Mouse (Mus musculus): ENCODE data around the gene Sun2.
A peak's percentile ranks its signal among the peaks of the same experiment; 100 is the strongest.

Sun2 gene

DNA sequence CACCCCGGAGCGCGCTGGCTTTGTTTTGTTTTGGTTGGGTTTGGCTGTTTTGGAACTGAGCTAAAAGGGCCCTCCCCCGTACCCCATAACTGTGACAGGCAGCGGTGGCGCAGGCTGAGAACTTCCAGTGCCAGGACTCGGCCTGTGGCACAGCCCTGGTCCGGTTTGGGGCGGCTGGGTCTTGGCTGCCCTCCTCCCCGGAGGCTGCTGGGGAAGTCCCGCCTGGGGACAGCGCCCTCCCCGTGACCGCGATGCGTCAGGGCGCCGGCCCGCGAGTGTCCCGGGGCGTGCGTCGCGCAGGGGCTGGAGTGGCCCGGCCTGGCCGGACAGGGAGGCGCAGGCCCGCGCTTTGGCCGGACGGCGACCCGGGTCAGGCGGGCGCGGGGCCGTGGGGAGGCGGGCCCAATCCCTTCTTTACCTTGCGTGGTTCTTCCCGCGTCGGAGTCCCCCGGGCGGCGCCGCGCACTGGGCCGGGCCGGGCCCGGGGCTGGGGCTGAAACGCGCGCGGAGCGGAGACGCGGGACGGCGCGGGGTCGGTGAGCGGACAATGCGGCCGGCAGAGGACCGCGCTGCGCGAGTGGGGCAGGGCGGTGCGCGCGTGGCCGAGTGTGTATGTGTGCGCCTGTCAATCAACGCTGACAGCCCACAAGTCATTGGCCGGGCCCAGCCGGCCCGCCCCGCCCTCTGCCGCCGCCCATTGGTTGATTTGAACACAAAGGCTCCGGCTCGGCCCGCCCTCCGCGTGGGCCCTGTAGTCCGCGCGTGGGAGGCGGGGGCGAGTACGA, at the start of gene Sun2:
Gene Sun2 (minus strand): TSS at position 616 of the 785 bp plus-strand sequence.
- DNase-seq (ENCODE audit: extremely low spot score, low read depth, low spot score), result no peak

DNA sequence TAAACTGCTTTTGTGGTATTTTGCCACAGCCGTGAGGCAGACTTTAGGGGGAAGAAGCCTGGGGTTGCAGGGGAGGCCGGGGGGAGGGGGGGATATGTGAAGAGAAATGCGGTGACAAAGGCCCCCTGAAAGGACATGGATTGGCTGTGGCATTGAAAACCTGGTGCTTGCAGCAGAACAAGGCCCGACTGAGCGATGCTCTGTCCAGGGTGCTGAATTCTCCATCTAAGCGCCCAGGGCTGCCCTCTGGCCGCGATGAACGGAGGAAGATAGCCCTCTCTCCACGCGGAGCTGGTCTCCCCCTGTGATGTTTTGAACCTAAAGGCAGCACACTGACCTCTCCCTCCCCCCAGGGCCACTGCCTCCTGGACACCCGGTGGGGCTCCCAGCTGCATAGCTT, 49.2 kb upstream of the Sun2 start:
- DNase-seq (ENCODE audit: extremely low spot score, low read depth, low spot score), result peak; percentile 60

DNA sequence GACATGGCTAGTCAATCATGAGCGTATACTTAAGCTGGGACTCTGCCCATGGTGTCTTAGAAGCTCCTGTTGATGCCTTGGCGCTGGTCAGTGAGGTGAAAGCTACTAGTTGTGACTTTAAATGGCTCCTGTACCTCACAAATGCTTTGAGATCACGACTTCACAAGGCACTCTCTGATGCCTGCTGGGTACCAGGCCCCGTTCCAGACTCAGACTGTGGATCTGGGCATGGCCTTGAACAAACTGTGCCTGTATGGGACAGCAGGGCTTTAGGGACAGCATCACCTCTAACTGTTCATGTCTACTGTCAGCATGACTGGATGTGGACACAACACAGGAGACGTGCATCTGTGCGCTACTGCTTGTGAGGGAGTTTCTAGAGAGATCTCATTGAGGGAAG, 48.6 kb upstream of the Sun2 start:
- DNase-seq (ENCODE audit: extremely low spot score, low read depth, low spot score), result no peak

DNA sequence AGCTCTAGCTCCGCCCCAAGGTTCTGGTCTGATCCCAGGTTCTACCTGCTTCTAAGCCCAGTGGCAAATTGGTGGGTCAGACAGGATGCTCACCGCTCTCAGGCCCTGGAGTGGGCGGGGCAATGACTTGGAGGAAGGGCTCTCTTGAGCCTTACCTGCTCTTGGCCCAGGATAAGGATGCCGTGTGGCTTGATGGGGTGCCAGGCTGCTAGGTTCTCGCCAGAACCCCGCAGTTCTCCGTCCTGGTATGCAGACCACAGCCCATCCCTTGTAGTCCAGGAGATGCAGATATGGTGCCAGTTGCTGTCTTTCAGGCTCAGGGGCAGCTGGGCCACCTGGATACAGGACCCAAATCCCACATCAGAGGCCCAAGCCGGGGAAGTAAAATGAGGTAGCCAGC, 47.8 kb upstream of the Sun2 start:
- DNase-seq (ENCODE audit: extremely low spot score, low read depth, low spot score), result no peak

DNA sequence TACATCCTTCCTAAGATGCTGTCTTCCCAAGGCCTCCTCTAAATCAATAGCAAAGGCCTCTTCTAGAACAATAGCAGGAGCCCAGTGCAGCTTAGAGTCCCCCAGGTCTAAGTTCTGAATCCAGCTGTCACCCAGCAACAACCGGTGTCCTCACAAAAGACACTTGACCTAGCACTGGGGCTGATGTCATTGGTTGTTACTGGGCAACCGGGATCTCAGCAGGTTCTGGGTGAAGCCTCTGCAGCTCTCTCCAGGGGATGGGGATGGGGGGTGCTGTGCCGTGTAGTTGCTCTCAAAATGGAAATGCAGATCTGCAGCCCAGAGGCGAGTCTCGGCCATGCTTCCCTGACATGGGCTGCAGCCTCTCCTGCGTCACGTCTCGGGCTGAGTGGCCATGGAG, 45.5 kb upstream of the Sun2 start:
- no peak for DNase-seq (ENCODE audit: extremely low spot score, low read depth, low spot score)

DNA sequence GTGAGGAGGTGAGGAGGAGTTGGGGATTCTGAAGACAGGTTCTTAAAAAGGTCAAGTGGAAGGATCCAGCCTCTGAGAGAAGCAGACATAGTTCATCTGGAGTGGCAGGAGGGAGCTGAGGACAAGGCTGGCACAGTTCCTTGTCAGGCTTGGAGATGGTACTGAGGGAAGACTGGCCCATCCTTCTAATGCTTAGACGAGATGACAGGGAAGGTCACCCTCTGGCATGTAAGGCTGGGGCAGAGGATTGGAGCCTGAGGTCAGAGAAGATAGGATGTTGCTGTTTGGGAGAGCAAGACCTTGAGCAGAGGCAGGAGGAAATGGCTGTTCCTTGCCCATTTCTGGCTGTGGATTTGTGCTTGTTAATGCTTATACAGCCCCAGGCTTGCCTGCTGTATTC, 42.7 kb upstream of the Sun2 start:
- DNase-seq (ENCODE audit: extremely low spot score, low read depth, low spot score), result no peak

DNA sequence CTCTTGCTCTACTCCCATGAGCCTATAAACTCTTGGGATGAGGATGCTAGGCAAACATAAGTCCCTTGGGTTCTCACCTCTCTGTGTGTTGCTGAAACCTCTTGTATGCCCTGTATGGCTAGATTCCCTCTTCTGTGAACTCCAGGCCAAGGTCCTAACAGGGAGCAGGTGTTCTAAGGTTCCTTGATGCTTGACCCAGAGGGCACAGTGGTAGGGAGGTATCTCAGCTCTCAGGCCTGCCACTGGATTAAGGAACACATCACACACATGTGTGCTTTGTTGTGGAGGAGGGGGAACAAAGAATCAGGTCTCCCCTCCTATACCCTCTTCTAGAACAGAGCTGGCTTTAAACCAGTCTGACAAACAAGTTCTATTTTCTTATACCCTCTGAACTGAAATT, 35.4 kb upstream of the Sun2 start, which contains the start of gene Dnal4:
Gene Dnal4 (minus strand): TSS at position 101 of the 400 bp plus-strand sequence.
- DNase-seq (ENCODE audit: extremely low spot score, low read depth, low spot score), result no peak

DNA sequence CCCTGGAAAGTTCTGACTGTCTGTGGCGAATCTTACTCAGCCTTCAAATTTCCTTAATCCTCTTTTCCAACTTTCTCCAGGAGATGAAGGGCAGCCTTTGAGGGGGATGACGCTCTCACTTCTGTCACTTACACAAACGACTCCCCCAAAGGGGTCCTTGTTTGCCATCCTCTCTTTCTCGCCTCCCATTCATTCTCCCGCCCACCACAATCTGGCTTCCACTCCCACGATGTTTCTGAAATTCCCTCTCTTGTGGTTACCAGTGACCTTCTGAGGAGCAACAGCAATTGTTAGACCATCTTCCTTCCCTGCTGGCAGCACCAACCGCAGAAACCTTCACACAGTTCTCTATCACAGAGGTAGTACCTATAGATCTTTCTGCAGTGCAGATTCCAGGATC, 33.3 kb upstream of the Sun2 start:
- DNase-seq (ENCODE audit: extremely low spot score, low read depth, low spot score), result no peak

DNA sequence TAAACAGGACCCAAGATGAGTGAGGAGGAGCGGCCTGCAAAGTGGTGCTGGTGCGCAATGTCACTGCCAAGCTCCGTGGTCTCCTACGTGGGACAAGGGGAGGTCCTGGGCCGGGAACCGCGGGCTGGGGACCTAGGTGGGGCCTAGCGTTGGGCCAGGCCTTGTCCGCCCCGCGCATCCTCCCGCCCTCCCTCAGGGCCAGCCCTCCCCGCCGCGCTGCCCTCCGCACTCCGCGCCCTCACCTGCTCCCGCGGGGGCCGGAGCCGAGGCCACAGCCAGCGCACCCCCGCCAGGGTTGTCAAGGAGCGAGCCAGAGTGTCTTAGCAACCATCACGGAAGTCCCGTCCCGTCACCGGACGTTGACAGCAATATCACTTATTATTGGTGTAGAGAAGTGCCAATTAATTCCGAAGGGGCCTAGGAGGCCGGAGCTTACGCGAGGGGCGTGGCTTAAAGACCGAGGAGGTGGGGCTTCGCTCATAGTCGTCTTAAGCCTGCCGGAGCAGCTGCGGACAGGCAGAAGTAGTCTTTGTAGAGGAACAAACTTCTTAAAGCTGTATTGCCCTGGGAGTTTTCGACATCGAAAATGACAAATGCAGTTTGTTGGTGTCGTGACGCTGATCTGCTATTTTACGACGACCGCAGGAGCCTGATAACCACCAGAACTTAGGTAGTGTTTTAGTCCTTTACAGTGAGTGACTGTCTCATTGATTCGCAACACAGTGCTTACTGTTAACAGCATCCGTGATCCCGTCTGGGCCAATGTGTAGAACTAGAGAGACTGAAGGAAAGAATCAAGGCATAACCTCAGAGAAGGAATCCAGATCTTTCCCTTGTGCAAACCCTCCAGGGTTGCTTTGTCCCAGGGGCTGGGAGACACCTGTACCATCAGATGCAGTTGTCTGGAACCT, 32.0 kb upstream of the Sun2 start:
- DNase-seq (ENCODE audit: extremely low spot score, low read depth, low spot score), result peak; percentile 95

DNA sequence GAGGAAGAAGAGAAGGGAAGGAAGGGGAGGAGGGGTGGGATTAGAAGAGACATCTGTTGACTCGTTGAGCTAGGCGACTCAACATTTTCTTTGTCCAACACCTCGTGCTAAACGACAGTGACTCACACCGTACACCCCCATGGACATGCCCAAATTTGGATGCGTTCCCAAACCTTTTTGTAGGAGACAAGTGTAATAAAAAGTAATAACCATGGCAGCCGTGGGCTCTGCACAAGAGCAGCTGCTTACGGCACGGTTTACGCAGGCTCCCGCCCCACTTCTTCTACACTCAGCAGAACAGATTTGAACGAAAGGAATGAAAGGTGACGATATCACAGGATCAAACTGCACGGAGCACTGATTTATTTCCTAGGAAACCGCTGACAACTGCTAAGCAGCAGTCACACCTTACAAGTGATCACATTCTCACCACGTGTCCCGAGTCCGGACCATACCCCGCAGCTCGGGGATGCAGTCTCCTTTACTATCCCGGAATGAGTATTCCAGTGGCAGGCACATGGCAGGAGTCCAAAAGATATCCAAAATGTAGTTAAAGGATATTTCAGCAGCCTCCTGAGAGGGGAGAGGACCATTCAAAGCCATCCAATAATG, 28.4 kb upstream of the Sun2 start:
- no peak for DNase-seq (ENCODE audit: extremely low spot score, low read depth, low spot score)

DNA sequence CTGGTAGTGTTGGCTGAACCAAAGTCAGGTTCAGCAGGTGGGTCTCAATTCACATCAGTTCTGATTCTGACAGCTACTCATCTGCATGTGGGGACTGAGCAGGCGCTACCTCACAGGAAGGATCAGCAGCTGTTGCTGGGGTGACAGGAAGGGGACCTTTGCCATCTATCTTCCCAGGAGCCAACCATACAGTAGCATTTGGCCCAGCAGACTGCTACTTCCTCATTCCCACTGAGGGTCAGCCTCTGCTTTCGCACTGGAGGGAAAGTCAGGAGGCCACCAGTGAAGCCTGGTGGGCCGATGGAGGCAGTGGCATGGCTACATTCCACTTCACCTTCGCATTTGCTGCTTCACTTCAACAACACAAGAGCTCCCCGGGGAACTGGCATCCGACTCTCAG, 26.0 kb upstream of the Sun2 start:
- DNase-seq (ENCODE audit: extremely low spot score, low read depth, low spot score), result no peak

DNA sequence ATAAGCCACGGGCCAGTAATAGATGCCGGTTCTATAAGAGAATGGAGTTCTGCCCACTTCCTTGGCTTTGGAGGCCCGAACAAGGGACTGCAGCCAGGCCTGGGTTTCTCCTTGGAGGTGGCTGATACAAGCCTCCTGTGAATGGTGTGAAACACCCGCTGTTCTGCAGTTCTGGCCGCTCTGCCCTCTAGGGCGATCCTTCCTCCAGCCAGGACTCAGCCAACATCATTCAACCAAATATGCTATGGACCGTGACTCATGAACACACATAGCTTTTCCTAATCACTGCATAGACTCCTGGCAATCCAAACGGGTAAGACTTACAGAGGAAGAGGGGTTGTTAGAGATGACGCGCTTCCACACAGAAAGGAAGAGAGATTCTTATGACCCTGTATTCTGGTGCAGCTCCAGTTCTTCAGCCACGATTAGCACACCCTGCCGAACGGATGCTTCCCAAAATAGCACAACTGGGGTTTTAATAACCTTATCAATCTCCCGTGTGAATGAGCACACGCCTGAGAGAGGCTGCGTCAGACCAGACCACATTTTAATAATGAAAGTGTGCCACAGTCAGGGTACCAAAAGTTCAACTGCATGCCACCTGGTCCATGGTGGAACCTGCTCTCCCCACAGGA, 25.1 kb upstream of the Sun2 start:
- DNase-seq (ENCODE audit: extremely low spot score, low read depth, low spot score), result no peak

DNA sequence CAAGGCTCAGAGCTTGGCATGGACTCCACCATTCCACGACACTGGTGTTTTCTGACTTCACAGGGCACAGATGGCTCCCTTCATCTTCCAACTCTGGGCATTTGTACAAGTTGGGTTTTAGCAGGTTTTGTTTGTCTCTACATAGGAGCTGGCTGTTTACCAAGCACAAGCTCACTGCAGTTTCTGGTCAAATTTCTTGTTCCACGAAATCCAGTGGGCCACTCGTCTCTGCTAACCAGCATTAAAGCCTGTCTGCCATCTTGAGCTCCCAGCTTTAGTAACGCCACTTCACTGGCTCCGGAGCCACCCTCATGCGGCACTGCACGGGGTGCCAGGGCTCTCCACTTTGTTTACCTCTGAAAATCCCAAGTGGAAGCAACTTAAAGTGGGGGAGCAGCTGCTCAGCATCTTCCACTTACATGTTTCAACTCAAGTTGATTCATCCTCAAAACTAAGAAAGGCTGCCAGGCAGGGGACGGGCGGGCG, 24.3 kb upstream of the Sun2 start:
- no peak for DNase-seq (ENCODE audit: extremely low spot score, low read depth, low spot score)

DNA sequence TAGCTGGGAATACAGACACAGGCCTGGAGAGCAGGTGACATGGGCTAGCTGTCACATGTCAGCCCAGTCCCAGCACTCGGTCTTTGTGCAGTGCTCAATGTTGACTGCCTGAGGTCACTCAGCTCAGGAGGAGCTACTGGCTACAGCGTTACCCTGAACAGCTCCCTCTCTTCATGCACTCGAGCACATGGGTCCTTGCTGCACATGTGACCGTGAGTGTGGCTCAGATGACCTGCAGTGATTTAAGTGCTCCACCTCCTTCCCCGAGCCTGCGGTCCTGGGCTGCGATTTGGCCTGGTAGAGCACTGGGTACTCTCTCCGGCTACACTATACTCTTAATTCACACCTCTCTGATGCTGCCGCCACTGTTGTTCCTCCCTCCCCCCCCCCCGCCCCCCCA, 23.8 kb upstream of the Sun2 start:
- no peak for DNase-seq (ENCODE audit: extremely low spot score, low read depth, low spot score)

DNA sequence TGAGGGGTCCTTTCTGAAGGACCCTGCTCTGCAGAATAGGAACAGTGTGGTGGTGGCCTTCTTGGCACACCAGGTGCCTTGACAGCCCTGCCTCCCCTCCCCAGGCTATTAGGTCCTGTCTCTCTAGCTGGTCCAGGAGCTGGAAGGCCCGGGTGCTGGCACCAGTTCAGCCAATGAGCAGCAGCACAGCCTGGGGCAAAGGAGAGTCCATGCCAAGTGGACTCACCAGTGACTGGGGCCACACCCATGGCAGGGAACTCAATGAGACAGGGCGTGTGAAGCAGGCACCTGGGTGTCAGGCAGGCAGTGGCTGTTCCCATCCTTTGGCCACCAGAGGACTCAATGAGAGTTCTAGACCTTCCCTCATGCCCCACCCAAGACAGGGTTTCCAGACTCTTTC, 23.0 kb upstream of the Sun2 start:
- DNase-seq (ENCODE audit: extremely low spot score, low read depth, low spot score), result no peak

DNA sequence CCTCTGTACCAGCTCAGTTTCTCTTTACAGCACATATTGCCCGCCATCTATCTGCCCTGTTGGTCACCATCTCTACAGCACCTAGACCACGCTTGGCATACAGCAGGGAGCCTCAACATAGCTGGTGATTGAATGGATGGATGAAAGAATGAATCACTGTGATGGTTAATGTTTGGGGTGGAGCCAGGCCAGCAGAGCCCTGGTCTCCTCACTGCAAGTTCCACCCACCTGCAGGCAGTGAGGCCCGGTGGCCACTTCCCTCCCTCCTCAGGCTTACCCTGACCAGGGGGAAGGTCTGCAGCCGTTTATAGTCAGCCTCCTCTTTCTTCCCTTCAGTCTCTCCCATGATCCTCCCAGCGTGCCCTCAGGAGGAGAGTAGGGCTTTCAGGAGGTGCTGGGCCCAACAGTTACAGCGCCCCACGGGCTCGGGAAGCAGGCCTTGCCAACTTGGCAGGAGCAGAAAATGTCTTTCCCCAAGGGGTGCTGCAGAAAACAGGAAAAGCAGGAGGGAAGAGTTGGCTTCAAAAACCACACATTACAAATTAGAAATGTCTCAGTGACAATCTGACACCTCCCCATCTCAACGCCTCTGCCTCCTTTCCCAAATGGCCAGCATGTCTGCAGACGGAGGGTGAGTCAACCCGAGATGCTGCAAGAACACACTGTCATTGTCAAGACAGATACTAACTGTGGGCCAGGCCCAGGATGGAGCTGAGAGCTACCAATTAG, 22.4 kb upstream of the Sun2 start:
- DNase-seq (ENCODE audit: extremely low spot score, low read depth, low spot score), result no peak

DNA sequence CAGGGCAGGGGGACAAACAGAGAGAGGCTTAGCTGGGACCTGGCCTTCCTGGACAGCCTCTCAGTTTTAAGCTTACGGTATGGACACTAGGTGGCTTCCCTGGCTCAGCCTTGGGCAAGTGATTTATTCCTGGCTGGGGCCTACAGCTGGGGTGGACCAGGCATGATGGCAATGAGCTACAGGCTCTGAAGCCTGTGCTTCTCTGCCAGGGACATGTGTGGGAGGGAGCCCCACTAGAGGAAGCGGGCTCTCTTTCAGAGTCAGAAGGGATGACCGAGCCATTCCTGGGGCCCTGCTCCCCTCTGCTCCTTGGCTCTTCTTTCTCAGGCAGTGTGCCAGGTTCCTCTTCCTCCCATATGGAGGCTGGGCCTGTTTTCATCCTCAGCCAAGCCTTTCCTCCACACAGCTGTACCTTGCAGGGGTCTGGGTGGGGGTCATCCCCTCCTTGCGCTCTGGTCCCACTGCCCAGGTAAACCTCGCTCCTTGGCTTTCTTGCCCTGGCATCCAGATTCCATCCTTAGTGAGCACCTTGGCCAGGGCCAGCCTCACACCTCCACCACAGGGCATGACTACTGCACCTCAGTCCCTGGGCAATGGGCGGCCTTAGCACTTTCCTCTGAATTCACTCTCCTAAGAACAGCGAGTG, 21.4 kb upstream of the Sun2 start:
- DNase-seq (ENCODE audit: extremely low spot score, low read depth, low spot score), result no peak

DNA sequence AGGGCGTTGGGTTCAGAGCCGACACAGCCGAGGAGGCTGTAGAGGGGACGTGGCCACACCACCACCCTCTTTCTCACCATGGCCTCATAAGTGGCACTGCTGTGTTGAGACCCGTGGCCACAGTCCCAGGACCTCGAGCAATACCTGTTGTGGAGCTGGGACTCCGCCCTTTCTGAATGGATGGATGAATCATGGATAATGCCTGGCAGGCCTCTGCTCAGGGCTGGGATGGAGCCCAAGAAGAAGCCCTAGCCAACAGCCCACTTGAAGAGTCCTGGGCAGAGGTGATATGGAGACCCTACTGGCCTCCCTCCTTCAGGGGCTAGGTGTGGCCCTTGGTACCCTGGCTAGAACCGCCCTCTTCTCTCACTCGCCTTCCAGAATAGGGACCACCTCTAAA, 20.7 kb upstream of the Sun2 start:
- DNase-seq (ENCODE audit: extremely low spot score, low read depth, low spot score), result no peak

DNA sequence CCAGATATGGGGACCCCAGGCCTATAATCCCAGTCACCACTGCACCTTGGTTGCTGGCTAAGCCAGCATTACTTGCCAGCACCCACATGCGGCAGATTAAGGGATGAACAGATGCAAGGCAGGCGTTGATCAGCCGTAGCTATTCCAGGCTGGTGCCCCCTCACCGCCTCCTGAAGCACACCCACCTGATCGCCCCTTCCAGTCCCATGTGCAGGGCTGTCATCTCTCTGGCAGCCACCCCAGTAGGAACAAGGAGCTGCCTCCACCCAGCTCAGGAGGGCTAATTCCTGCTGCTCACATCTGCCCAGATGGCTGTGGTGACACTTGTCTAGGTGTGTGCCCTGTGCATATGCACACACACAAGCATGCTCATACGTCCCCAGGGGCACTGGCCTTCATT, 18.6 kb upstream of the Sun2 start:
- DNase-seq (ENCODE audit: extremely low spot score, low read depth, low spot score), result no peak

DNA sequence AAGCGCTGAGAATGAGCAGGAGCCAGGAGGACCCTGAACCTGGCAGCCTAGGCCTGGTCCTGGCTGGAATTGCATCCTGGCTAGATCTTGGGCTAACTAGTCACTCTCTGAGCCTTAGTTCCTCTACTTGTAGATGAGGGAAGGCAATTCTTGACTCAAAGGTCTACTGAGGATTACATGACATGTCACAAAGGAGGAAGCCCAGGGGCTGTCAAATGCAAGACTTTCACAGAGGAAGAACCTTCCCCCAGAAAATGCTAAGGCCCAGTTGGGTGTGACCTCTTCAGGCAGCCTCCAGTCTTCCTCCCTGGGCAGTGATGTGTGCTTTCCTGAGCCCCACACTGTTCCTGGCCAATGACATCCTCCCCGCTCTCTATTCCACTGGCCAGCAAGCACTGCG, 14.8 kb upstream of the Sun2 start:
- no peak for DNase-seq (ENCODE audit: extremely low spot score, low read depth, low spot score)

Data from hindlimb bud, embryonic 11.5 days (tissue).